Mouse (Mus musculus): ENCODE data around the gene A630001G21Rik.

The A630001G21Rik gene

DNA sequence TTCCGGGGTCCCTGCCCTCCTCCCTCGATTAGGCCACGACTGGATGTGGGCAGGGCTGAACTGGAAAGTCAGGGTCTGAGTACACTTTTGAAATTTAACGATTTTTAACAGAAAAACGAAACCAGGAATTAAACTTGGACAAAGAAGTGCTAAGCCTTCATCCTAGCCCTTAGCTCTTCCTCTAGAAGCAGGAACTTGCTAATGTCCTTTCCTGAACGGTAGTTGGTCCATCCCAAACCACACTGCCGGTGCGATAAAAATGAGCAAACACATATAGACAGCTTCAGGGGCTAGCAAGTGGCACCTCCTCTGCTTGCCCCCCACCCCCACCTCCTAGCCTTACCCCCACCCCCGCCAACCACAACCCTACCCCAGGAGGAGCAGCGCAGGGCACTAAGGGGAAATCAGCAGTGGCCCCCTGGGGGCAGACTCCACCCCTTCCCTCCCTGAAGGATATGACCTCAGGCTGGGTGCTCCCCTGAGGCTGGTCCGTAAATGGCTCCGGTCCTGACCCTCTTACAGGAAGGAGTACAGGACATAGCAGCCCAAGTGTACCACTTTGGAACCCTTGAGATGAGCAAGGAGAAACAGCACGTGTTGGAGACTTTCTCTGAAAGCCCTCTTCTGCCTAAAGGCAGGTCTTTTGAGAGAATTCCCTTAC lies 42.9 kb downstream of the A630001G21Rik start:
- peak; percentile 94 for DNase-seq (ENCODE audit: low read depth, low spot score)

- peak; percentile 55 for DNase-seq (ENCODE audit: low read depth, low spot score)
These were observed 43.9 kb downstream of the A630001G21Rik start for GRCm38 (mm10) chr1:85734511-85734910.

DNA sequence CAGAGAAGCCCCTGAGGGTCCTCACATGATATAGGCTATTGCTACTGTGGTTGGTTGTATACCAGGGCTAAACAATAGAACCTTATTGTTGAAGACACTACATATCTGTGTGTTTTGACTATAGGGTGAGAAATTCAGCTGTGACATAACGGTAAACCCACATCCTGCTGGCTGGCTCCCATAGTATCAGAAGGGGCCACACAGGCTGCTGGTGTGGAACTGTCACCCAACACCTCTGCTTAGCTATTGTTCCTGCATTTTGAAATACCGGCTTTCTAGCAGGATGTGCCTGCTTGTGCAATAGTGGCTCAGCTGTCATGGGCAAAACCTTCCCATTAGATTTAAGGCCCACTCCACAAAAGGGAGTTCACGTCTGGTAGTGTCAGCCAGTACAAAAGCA lies 45.9 kb downstream of the A630001G21Rik start:
- no peak for DNase-seq (ENCODE audit: low read depth, low spot score)

DNA sequence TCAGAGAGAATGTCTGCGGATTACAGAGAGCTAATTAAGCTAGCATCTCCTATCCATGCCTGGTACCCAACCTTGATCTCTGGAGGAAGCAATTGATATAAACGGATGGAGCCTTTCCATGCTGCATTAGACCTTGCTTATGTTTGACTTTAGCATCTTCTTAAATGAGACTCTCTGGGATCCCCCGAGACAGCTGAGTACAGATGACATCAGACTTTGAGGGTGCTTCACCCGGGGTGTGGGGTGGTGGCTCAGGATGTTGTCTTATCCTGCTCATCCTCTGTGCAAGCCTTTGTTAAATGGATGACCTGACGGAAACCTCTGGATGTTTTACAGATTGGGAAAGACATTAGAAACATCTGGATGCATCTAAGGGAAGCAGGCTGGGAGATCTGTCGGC lies 48.0 kb downstream of the A630001G21Rik start:
- DNase-seq (ENCODE audit: low read depth, low spot score) = no peak

GRCm38 (mm10) chr1:85720220-85720893 lies 58.1 kb downstream of the A630001G21Rik start:
- DNase-seq (ENCODE audit: low read depth, low spot score) = no peak

DNA sequence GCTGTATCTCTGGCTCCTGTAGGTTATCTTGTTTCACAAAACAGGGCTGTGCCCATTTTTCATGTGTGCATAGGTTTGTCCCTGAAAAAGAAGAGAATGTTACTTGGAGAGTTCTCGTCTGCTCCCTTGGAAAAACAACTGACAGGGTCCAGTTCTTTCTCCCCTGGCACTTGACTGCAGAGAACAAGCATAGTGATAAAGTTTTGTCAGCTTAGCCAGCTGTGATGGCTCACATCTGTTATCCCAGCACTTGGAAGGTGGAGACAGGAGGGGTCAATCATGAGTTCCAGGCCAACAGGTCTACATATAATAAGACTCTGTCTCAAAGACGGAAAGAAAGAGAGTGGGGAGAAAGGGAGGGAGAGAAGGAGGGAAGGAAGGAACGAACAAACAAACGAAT lies 59.4 kb downstream of the A630001G21Rik start:
- no peak for DNase-seq (ENCODE audit: low read depth, low spot score)

DNA sequence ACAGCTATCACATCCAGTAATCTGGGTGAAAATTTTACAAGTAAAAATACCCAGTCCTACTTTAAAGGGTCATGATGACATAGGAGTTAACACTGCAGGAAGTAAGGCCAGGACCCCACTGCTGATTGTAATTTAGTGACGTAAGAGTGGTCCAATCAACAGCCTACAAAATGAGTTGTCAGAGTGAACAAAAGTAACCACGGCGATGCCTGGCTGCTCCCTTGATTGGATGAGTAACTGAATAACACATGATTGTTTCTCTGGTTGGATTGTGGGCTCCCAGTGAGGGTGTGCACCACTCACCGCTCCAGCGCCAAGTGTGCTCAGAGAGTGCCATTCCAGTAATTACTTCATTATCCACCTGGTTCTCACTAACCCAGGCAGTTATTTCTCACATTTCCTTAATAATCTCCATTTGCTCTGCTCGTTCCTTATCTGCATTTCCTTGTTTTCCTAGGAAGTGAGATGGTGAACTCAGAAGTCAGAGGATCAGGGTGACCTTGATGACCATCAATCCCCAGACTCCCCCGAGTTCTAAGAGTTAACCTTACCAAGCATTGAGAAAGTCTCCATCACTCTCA lies 61.9 kb downstream of the A630001G21Rik start:
- no peak for DNase-seq (ENCODE audit: low read depth, low spot score)

DNA sequence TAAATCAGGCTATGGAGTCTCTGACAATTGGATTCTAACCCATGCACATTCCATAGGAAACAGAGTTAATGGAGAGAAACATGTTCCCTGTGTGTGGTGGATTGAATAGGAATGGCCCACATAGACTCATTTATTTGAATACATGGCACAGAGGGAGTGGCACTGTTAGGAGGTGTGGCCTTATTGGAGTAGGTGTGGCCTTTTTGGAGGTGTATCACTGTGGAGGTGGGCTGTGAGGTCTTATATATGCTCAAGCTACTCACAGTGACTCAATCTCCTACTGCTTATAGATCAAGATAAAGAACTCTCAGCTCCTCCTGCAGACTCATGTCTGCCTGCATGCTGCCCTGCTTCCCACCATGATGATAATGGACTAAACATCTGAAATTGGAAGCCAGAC lies 63.9 kb downstream of the A630001G21Rik start:
- DNase-seq (ENCODE audit: low read depth, low spot score) = no peak

- DNase-seq (ENCODE audit: low read depth, low spot score) = no peak
These were observed 71.7 kb downstream of the A630001G21Rik start for GRCm38 (mm10) chr1:85706754-85707153.

DNA sequence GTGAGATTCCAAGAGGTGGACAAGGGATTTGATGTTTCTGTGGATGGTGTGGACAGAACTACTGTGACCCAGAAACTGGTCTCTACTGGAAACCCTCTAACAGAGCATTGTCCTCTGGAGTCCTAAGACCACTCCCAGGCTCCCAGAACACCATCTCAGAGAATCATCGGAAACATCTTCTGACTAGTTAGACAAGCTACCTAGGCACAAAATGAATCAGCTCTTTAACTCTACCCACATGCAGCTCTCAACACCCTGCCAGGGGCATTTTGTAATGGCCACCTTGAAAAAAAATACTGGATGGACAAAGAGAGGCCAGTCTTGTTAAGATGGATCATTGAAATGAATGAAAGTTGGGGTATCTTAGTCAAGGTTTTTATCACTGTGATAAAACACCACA lies 72.9 kb downstream of the A630001G21Rik start:
- no peak for DNase-seq (ENCODE audit: low read depth, low spot score)

DNA sequence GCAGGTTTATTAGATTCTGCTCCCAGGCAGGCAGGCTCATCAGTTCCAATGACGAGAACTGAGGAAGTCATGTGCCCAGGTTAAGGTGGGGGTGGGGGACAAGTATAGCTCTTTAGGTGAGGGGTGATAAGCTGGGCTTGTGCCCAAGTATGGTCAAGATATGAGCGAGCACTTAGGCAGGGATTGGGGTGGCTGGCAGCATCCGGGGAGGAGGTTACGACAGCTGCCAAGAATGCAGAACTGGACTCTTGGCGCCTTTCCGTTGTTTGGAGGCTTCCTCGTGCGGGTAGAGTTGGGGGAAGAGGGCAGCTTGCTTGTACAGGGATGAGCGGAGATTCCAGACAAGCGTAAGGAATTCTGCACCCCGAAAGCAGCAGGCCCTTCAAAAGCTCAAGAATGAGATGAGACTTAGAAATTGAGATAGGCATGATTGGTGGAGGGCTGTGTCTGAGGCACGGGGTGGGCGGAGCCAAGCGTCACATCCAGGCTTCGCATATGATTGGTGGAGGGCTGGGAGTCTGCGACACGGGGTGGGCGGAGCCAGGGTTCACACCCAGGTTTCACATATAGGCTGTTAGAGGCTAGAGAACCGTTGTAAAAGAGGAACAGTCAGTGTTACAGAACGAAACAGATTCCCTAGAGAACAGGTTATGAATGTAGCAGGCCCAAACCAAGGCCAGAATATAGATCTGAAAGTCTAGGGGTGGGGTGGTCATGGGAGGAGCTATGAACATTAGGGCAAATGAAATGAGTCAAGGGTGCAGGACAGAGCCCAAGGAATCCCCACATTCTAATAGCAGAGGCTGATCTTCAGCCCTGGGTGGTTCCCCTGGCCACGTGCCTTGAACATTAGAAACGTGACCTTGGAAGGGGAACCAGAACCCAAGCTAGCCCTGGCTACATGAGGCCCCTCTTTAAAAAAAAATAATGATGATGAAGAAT lies 74.9 kb downstream of the A630001G21Rik start:
- peak; percentile 100 for DNase-seq (ENCODE audit: low read depth, low spot score)

DNA sequence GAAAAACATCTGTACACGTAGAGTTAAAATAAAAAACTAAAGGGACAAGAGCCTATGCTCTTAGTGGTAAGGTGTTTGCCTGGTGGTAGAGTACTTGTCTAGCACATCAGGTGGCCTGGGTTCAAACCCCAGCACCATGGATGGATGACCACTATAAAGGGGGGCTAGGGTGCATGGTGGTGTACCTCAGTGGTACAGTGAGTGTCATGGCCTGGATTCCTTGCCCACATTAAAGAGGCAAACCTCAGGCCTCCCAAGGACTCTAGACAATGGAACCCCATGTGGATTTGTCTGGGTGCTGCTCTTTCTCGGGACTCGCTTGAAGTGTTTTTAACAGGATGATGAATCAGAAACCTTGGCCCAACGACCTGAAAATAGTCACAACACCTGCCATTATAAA lies 75.9 kb downstream of the A630001G21Rik start:
- peak; percentile 30 for DNase-seq (ENCODE audit: low read depth, low spot score)

DNA sequence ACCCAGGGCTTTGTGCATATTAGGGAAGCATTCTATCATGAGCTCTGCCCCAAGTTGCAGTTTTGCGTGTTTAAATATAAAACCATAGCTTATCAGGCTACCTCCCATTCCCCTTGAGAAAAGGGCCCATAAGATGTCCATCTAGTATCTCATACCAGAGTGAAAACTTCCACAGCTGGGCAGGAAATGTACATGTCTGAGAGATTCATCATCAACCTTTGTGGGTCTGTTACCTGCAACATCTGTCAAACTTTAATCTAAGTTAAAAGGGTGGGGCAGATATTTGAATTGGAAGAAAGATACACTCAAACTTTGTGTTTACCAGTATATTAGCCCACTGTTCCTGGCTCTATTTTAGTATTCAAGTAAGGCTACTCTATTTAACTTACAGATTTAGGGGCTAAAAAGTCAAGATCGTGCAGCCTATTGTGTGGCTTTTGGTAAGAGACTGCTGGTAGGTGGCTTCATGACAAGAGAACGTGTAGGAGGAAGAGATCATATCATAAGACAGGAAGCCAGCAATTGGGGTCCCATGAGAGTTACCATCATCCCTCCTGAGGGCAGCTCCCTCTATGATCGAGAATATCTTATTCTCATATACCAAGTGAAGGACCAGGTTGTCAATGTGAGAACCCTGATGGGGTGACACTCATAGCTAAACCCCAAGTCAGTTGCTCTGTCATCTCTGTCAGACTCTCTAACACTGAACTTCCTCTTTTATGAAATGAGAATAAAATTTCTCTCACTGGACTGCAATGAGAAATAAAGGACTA lies 80.5 kb downstream of the A630001G21Rik start:
- DNase-seq (ENCODE audit: low read depth, low spot score) = peak; percentile 78

DNA sequence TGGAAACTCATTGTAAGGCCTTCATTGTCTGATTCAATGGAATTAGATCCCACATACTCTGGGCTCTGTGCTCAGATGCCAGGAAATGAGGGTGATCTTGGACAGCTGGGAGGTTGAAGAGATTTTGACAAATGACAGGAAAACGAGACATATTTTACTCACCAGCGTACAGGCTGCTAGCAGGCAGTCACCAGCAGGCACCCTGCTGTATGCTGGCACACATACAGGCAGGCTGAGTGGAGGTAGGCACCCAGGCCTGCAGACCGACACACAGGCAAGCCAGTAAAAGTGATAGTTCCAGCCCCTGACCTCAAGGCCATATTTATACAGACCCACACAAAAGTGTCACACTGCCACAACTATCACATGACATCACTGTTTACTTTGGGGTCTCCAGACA lies 82.8 kb downstream of the A630001G21Rik start:
- no peak for DNase-seq (ENCODE audit: low read depth, low spot score)

GRCm38 (mm10) chr1:85693280-85693679 lies 85.2 kb downstream of the A630001G21Rik start:
- no peak for DNase-seq (ENCODE audit: low read depth, low spot score)

DNA sequence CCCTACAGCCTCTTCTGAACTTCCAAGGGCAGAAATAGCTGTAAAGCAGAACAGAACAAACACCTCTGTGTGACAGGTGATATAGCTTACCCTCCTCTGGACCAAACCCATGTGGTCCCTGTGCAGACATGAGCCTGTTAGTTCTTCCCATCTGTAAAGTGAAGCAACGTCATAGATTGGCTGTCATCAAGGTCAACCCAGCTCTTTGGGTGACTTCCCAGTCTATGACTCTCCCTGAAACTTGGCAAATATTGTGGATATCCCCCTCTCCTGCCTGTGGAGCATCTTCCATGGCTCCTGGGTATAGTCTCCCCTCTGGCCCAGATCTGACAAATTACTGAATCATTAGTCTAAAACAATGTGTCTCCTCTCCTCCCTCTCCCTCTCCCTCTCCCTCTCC lies 86.2 kb downstream of the A630001G21Rik start:
- DNase-seq (ENCODE audit: low read depth, low spot score) = no peak

DNA sequence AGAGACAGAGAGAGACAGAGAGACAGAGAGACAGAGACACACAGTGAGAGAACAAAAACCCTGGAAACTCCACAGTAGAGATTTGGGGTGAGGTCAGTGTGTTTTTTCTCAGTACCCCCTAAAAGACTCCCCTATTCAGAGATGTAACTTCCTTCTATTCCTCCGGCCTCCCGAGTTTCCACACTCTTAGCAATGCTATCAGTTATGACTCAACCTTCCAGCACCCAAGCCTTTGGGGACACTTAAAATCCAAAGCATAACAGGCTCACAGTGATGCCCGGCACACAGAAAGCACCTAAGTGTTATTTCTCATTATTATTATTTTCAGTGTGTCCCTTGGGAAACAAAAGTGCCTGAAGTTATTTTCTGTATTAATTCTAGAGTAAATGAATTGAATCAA lies 87.9 kb downstream of the A630001G21Rik start:
- DNase-seq (ENCODE audit: low read depth, low spot score) = no peak

- DNase-seq (ENCODE audit: low read depth, low spot score) = peak; percentile 66
These were observed 91.1 kb downstream of the A630001G21Rik start for GRCm38 (mm10) chr1:85687346-85687745.

DNA sequence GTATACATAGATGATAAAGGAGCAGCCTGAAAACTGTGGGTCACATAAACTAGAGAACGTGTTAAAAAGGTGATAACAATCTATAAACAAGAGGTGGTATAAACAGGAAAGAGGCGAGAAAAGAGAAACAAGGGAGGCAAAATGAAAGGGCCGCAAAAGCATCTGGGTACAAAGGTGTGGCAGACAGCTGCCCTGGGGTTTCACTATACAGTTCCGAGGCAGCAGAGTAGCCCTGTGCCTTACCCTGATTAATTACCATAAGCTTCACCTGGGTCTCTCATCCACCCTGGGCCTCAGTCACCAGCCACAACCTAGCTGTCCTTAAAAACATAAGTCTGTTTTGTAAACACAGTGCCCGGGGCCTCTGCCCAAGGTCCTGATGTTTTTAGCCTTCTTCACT lies 91.8 kb downstream of the A630001G21Rik start:
- DNase-seq (ENCODE audit: low read depth, low spot score) = peak; percentile 15

GRCm38 (mm10) chr1:85680226-85680625 lies 98.2 kb downstream of the A630001G21Rik start:
- DNase-seq (ENCODE audit: low read depth, low spot score) = no peak

Data from A20 (cell line).